Mouse (Mus musculus) C2C12 (cell line): ENCODE measurements around the gene Cab39. TPM values are rescaled to one million over a fixed set of nuclear protein-coding genes. Genes with fewer than 3 reads are reported as not detected.
A peak's percentile ranks its signal among the peaks of the same experiment; 100 is the strongest.

Experiments
- H3K27me3 ChIP-seq: one replicate; pipeline ENCODE4 v1.6.1; 2011; ENCODE audit not compliant: control insufficient read depth, insufficient read depth, insufficient read length
- H3K36me3 ChIP-seq: one replicate; pipeline ENCODE4 v1.6.1; 2011; ENCODE audit not compliant: control insufficient read depth, insufficient read depth
- H3K4me3 ChIP-seq: one replicate; pipeline ENCODE4 v1.5.1; 2011; ENCODE audit warnings: mild to moderate bottlenecking, control low read depth; ENCODE audit not compliant: poor library complexity, insufficient read depth, severe bottlenecking
- H3K79me2 ChIP-seq: one replicate; pipeline ENCODE4 v1.6.1; 2011; ENCODE audit not compliant: control insufficient read depth, insufficient read depth
- H3K79me3 ChIP-seq: one replicate; pipeline ENCODE4 v1.6.1; 2011; ENCODE audit warnings: low read depth, control low read depth
- H3ac ChIP-seq: one replicate; pipeline ENCODE3; 2011; ENCODE audit warnings: low read depth; ENCODE audit not compliant: control insufficient read depth, insufficient read length
- CEBPB ChIP-seq: IDR thresholded peaks from one replicate; pipeline ENCODE4 v1.6.1; 2011; ENCODE audit warnings: low read depth, mild to moderate bottlenecking, control low read depth, moderate library complexity
- CTCF ChIP-seq: IDR thresholded peaks from one replicate; pipeline ENCODE4 v1.5.1; 2011; ENCODE audit not compliant: control insufficient read depth, insufficient read depth, insufficient read length
- FOSL1 ChIP-seq: IDR thresholded peaks from one replicate; pipeline ENCODE4 v1.8.0; 2011; ENCODE audit warnings: mild to moderate bottlenecking, low read length; ENCODE audit not compliant: poor library complexity, insufficient read depth, severe bottlenecking
- MAX ChIP-seq: IDR thresholded peaks from one replicate; pipeline ENCODE4 v1.6.1; 2011; ENCODE audit warnings: mild to moderate bottlenecking, control low read depth
- MYOD1 ChIP-seq: IDR thresholded peaks from one replicate; pipeline ENCODE4 v1.6.1; 2011; ENCODE audit warnings: low read depth; ENCODE audit not compliant: control insufficient read depth, insufficient read length
- MYOG ChIP-seq: IDR thresholded peaks from one replicate; pipeline ENCODE4 v1.6.1; 2011; ENCODE audit not compliant: control insufficient read depth, insufficient read length; ENCODE audit errors: extremely low read depth
- USF1 ChIP-seq: IDR thresholded peaks from one replicate; pipeline ENCODE4 v1.6.1; 2011; ENCODE audit warnings: low read depth, mild to moderate bottlenecking, control low read depth, moderate library complexity
- polyA plus RNA-seq: library from polyadenylated mRNA; unstranded; fragments of >200 nt; fragmentation: generic; extraction: Trizol; gene quantifications from one replicate; pipeline ENCODE4 v1.2.1, GENCODE M21; 2012; ENCODE audit warnings: missing spikeins

Gene Cab39
- polyA plus RNA-seq, 1 experiment, result 16.6 TPM

GRCm38 (mm10) chr1:85895391-85895837 lies 102.2 kb downstream of the Cab39 start:
- no peaks in the 10 kb centered on the region for H3K36me3 ChIP-seq

GRCm38 (mm10) chr1:85896110-85896509 lies 102.9 kb downstream of the Cab39 start:
- Histone ChIP-seq H3K79me2 (peaks cover 11% of the 10 kb centered on the region), H3K4me3 (no peak overlapping the region), H3K27me3 (no peaks in the 10 kb centered on the region), H3K79me3 (peaks cover 1% of the 10 kb centered on the region), H3ac (no peak overlapping the region), H3K36me3 (no peaks in the 10 kb centered on the region)
- TF ChIP-seq CTCF (no peak), FOSL1 (no peak), USF1 (no peak), MAX (no peak), MYOG (no peak), CEBPB (no peak), MYOD1 (no peak)

More at GRCm38 (mm10) chr1:85895391-85895837, 102.2 kb downstream of the Cab39 start:
- peaks cover 1% of the 10 kb centered on the region for H3K79me3 ChIP-seq
- no peak for TF ChIP-seq MYOD1
- TF ChIP-seq CEBPB, result no peak
- no peak for TF ChIP-seq MYOG
- no peak for TF ChIP-seq MAX
- TF ChIP-seq CTCF, result no peak
- no peak for TF ChIP-seq FOSL1
- TF ChIP-seq USF1, result no peak
- H3K27me3 ChIP-seq, result no peaks in the 10 kb centered on the region
- H3K4me3 ChIP-seq, result peak overlapping the region; percentile 61
- H3K79me2 ChIP-seq, result peaks cover 11% of the 10 kb centered on the region
- H3ac ChIP-seq, result peak overlapping the region; percentile 0

- peaks cover 11% of the 10 kb centered on the region for H3K79me2 ChIP-seq
- H3K79me3 ChIP-seq, result peaks cover 1% of the 10 kb centered on the region
- no peaks in the 10 kb centered on the region for H3K36me3 ChIP-seq
- TF ChIP-seq CTCF (no peak), MYOD1 (no peak), MAX (no peak), CEBPB (no peak), MYOG (no peak)
- no peak overlapping the region for H3K4me3 ChIP-seq
- H3K27me3 ChIP-seq, result no peaks in the 10 kb centered on the region
- no peak overlapping the region for H3ac ChIP-seq
Observed at GRCm38 (mm10) chr1:85896781-85897700, 103.8 kb downstream of the Cab39 start.

GRCm38 (mm10) chr1:85897901-85898760 lies 104.9 kb downstream of the Cab39 start:
- no peak for TF ChIP-seq FOSL1
- H3K36me3 ChIP-seq, result no peaks in the 10 kb centered on the region
- peaks cover 11% of the 10 kb centered on the region for H3K79me2 ChIP-seq
- no peak overlapping the region for H3K4me3 ChIP-seq
- no peaks in the 10 kb centered on the region for H3K27me3 ChIP-seq
- no peak overlapping the region for H3ac ChIP-seq
- H3K79me3 ChIP-seq, result peaks cover 1% of the 10 kb centered on the region

- H3K4me3 ChIP-seq, result no peak overlapping the region
Observed at GRCm38 (mm10) chr1:85898761-85899387, 105.6 kb downstream of the Cab39 start.

More at GRCm38 (mm10) chr1:85898761-85899387, 105.6 kb downstream of the Cab39 start:
- peaks cover 11% of the 10 kb centered on the region for H3K79me2 ChIP-seq
- H3K36me3 ChIP-seq, result no peaks in the 10 kb centered on the region
- H3ac ChIP-seq, result no peak overlapping the region
- peaks cover 1% of the 10 kb centered on the region for H3K79me3 ChIP-seq
- H3K27me3 ChIP-seq, result no peaks in the 10 kb centered on the region
- TF ChIP-seq MYOD1 (no peak), MYOG (no peak), CTCF (no peak), MAX (no peak), FOSL1 (no peak), USF1 (no peak)
